Mouse (Mus musculus) c-Kit-positive CD71-negative TER-119-negative erythroid progenitor cells, embryonic 14.5 days (primary cell): ENCODE results near the gene Map1b.

ENCODE experiments used
- DNase-seq: peaks from one replicate; pipeline ENCODE4 v3.0.0-alpha.2; 2013; ENCODE audit warnings: low read depth

The Map1b gene

GRCm38 (mm10) chr13:99516448-99516881 is at the start of gene Map1b:
Gene Map1b (minus strand): TSS chr13:99516540.
- no peak for DNase-seq

DNA sequence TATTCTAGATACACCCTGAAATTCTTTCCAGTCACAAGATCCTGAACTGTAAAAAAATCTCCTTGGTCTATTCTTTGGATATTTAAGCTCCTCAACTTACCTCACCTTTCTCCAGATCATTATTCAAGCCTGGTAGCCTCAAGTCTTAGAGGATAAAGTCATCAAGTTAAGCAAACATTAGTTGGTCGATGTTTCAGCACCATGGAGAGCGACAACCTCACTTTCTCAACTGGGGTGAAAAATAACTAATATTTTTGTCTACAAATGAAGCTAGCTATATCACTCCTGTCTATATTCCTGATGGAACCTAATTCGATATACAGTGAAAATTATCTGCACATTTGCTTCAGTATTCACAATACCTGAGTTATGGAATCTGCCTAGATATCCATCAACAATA is 48.0 kb upstream of the Map1b start:
- peak; percentile 37 for DNase-seq

GRCm38 (mm10) chr13:99563021-99563420 is 46.7 kb upstream of the Map1b start:
- no peak for DNase-seq

DNA sequence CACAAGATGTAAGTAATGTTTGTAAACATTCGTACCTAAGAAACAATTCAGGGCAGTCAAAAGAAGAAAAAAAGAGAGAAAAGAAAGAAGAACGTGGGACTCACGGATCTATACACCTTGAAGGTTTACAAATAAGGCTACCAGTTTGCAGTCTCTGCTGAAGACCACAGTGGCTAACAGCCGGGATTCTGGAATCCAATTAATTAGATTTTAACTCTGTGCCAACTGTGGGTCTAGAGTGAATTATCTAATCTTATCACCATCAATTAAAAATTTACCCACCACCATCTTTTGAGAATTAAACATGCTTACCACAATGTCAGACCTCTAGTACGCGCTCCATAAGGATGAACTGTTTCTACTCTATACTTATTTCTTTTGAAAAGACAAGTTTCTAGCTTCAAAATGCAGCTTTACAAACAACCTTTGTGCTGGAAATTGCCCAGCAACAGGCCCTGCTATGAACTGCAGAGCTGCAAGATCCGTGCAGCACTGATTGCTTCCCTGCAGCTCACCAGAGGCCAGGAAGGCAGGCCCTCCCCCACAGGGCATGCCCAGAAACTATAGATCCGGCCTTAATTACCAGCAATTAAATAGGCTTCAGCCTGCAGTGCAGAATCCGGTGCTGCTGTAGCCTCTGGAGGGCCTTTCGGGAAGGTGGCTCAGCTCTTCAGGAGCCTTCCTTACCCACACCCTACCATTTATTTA is 45.7 kb upstream of the Map1b start:
- no peak for DNase-seq

DNA sequence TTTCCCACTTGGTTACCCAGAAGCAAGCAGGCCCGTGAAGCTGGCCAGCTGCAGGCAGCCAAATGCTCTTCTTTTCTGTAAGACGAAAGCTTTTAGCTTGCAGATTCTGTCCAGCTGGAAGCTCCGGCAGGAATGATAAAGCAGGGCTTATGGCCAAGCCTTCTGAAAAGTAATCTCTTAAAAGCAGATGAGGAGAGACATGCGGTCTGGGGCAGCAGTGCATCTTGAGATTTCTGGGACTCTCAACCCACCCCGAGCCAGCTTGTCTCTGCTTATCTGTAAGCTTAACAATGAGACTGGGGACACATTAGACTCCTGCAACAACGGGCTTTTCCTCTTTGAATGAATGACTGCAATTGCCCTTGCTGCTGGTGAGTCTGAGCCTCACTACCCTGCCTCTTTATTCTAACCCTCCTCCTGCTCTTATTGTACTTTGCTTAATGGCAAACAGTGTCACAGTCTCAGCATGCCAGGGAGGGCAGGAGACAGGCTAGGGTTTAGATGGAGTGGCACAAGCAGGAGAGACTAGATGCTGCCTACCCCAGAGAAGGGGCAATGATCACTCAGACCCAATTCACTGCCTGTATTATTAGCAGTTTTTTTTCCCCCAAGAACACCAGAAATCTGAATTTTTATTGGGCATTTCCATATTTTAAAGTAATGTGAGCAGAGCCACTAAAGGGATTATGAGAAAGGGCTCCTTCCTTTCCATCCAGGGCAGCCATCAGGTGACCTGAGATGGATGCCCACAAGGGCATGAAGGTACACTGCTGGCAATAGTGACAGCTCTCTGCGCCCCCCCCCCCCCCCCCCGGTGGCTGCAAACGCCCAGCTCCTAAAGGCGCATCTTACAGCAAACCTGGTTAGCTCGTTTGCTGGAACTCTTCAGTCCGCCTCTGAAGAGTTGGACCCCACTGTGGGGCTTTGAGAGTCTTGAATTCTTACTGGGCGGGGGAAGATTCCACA is 44.6 kb upstream of the Map1b start:
- DNase-seq: no peak

- DNase-seq: no peak
These were observed 42.0 kb upstream of the Map1b start for GRCm38 (mm10) chr13:99558216-99558906.

DNA sequence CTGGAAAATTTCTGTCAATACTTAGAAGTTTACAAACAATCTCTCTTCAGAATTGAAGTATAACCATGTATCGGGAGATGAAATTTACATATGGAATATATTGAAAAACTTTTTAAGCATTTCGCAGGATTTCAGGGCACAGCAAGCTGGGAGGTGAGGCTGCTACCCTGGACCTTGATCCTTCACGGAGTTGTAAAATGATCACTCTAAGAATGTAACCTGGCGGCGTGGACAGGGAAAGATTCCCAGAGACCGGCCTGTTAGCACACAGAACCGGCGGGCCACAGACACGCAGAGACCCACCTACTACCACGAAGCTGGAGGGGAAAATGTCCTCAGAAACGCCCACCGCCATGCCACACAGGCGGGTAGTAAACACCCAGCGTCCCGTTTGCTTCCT is 41.5 kb upstream of the Map1b start:
- DNase-seq: no peak

GRCm38 (mm10) chr13:99557331-99557730 is 41.0 kb upstream of the Map1b start:
- DNase-seq: no peak

DNA sequence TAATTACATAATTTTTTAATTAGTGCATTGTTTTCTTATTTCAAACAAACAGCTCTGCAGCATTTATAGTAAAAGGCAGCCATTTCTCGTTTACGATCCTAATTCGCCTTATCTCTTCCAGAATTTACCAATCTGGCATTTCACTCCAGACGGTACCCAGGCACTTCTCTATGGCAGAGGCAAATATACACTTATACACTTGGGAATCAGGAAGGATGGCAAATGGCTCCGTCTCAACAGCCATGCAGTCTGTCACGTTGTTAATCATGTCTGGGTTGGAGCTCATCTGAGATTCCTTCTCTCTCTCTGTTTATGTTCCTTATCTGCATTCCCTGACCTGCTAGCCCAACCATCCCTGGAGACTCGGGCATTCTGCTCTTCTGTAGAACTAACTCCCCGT is 38.6 kb upstream of the Map1b start:
- no peak for DNase-seq

GRCm38 (mm10) chr13:99554466-99554865 is 38.1 kb upstream of the Map1b start:
- DNase-seq: no peak

DNA sequence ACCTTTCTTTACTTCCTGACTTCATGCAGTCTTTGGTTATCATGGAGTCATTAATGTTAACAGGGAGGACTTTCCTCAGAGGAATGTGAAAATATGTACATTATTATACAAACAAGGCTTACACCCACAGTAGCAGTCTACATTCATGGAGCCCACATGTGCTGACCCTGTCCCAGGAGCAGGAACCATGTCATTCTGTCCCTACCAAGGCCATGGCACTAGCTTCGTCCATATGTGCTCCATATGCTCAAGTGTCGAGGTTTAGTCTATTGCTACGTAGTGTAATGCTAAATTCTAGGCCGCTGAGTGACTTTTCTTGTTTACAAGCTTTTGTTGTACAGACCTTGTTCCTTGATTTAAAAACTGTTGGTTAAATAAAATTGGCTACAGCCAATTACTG is 36.0 kb upstream of the Map1b start:
- no peak for DNase-seq

- DNase-seq: no peak
These were observed 34.5 kb upstream of the Map1b start for GRCm38 (mm10) chr13:99550679-99551369.

GRCm38 (mm10) chr13:99550060-99550459 is 33.7 kb upstream of the Map1b start:
- no peak for DNase-seq

- no peak for DNase-seq
These were observed 33.2 kb upstream of the Map1b start for GRCm38 (mm10) chr13:99549584-99549983.

DNA sequence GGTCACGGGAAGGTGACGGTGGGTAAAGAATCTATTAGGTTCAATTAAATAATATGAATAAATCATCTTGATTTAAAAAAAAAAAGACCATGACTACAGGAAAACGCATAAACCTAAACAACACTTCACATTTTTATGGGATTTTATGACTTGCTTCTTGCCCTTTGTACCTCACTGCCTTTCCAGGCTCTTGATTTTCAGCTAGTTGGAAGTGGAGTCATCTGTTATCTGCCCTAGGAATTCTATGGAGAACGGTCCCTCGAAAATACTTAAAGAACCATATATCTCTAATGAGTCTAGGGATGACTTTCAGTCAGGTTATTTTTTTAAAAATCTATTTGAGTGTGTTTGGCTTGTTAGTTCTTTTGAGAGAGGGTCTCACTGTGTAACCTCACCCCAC is 30.5 kb upstream of the Map1b start:
- no peak for DNase-seq

DNA sequence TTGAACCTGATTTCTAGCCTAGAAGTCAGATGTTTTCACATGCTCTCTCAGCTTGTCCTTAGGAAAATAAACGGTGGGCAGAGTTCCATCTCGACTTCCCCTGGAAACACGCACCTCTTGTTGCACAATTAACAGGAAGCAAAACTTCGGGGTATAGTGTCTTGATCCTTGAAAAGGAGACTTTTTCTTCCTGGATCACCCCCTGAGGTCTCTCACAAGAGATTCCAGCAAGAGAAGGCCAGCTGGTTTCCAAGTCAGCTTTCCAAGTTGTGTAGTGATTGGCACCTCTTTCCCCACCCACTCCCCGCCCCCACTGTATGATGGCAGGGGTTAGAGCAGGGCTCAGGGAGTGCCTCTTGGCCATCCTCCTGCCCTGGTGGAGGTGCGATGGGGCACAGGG is 28.9 kb upstream of the Map1b start:
- DNase-seq: no peak

DNA sequence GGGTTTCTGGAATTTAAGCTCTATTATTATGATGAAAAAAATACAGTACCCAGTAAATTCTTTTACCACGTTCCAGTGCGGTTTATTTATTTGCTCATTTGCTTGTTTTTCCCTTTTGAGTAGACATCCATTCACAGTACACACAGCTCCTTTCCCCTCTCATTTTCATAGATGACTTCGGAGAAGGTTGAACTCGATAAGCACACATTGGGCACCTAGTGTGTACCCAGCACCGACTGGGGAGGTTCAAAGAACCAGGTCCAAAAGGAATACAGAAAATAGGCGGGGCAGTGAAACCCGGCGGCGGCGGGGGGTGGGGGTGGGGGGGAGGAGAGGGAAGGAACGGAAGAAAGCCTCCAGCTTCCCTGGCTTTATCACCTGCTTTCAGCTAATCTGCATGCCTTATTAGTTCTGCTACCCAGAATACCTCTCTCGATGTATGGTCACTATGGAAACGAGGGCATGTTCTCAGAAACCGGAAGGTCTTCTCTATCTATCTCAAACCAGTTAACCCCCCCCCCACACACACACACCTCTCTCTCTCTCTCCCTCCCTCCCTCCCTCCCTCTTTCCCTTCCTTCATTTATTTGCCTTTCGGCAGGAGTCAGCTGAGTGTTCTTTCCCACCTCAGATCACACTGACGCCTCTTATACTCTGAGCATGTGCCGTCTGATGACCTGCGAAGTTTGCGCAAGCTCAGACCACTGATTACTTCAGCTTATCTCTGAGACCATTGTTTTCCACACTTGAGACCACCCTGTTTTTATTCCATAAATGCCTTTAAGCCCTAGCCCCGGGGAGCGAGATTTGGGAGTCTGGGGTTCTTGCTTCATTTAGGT is 25.3 kb upstream of the Map1b start:
- DNase-seq: no peak

GRCm38 (mm10) chr13:99539288-99539687 is 22.9 kb upstream of the Map1b start:
- DNase-seq: no peak

- no peak for DNase-seq
These were observed 22.5 kb upstream of the Map1b start for GRCm38 (mm10) chr13:99538851-99539250.

GRCm38 (mm10) chr13:99537908-99538513 is 21.7 kb upstream of the Map1b start:
- DNase-seq: no peak

GRCm38 (mm10) chr13:99528456-99528855 is 12.1 kb upstream of the Map1b start:
- no peak for DNase-seq
